Mouse (Mus musculus): ENCODE results near the gene Tnrc6a. TPM values are rescaled to one million over a fixed set of nuclear protein-coding genes. Genes with fewer than 3 reads are reported as not detected.

Gene Tnrc6a
- polyA plus RNA-seq, 1 experiment from 2014 or later = 47.1 TPM

DNA sequence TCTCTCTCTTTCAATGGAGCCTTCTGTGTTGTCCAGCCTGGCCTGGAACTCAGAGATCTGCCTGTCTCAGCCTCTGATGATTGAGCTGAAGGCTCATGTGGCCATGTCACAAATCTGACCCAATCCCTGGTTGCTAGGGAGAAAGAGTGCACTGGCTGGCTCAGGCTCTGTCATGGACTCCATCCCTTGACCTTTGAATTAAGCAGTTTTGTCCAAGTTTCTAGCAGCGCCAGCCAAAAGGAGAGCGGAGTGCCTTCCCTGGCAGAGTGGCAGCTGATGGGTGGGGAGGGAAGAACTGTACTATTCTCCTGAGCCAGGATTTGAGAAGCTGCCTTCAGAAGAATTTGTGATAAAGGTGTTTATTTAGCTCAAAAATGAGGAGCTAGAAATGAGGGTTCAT is 17.4 kb upstream of the Tnrc6a start:
- no peaks in the 10 kb centered on the region for H3K9me3 ChIP-seq
- H3K4me1 ChIP-seq (replicated peaks) = peaks cover 5% of the 10 kb centered on the region
- H3K27me3 ChIP-seq = no peaks in the 10 kb centered on the region
- no peak overlapping the region for H3K27ac ChIP-seq (replicated peaks)
- ATAC-seq (ENCODE audit: low read depth) = no peak
- WGBS = 91% methylated on average over 2 of the region's 2 CpGs
- no peaks in the 10 kb centered on the region for H3K36me3 ChIP-seq
- no peak overlapping the region for H3K4me3 ChIP-seq
- H3K9ac ChIP-seq = no peak overlapping the region
- no peak overlapping the region for H3K4me2 ChIP-seq

- Histone ChIP-seq H3K36me3 (no peaks in the 10 kb centered on the region), H3K4me1 (replicated peaks) (peaks cover 5% of the 10 kb centered on the region)
- ATAC-seq (ENCODE audit: low read depth) = no peak
Observed at GRCm38 (mm10) chr7:123108058-123109055, 15.3 kb upstream of the Tnrc6a start.

DNA sequence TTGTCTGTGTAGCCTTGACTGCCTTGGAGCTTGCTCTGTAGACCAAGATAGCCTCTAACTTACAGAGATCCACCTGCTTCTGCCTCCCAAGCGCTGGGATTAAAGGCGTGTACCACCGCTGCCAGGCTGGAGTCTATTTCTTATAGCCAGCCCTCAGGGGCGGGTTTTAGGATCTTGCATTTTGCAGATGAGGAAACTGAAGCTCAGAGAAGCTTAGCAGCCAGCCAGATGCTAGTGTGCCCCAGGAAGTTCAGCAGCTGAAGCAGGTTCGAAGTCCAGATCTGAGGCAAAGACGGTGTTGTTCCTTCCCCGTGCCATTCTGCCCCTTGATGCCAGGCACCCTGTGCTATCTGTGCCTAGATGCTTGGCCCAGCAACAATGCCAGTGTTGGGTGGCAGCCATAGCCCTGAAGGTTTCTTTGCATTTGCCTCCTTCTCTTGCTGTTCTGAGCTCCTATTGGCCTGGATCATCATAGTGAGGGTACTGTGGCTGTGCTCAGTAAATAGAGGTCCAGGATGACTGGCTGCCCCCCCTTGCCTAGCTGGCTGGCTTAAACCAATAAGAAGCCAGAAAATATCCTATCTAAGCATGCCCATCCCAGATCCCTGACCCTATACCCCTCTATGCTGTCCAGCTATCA is 14.2 kb upstream of the Tnrc6a start:
- H3K9me3 ChIP-seq = no peaks in the 10 kb centered on the region
- no peak overlapping the region for H3K9ac ChIP-seq
- H3K4me3 ChIP-seq = no peak overlapping the region
- WGBS = 92% methylated on average over 7 of the region's 7 CpGs
- H3K4me1 ChIP-seq (replicated peaks) = peaks cover 5% of the 10 kb centered on the region
- no peaks in the 10 kb centered on the region for H3K27me3 ChIP-seq
- ATAC-seq (ENCODE audit: low read depth) = no peak
- no peak overlapping the region for H3K4me2 ChIP-seq
- no peaks in the 10 kb centered on the region for H3K36me3 ChIP-seq
- no peak overlapping the region for H3K27ac ChIP-seq (replicated peaks)

More at GRCm38 (mm10) chr7:123108058-123109055, 15.3 kb upstream of the Tnrc6a start:
- H3K4me3 ChIP-seq = no peak overlapping the region
- no peak overlapping the region for H3K9ac ChIP-seq
- H3K27me3 ChIP-seq = no peaks in the 10 kb centered on the region
- H3K27ac ChIP-seq (replicated peaks) = no peak overlapping the region
- H3K4me2 ChIP-seq = no peak overlapping the region
- H3K9me3 ChIP-seq = no peaks in the 10 kb centered on the region
- 64% methylated on average over 13 of the region's 13 CpGs for WGBS

DNA sequence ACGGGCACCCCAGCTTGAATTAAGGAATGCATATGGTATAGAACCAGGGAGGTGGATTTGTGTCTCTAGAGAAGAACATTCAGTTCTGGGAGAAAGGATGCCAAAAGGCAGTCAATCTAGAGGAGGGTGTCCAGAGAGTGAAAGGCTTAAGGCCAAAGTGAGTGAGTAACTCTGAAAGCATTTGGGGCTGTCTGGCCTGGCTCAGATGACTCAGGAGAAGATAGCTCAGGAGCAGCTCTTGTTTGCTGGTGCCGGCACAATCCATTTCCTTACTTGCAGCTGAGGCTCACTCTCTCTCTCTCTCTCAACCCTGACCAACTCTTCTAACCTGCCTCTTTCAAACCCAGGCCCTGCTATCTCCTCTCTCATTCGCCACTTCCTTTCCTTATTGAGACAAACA is 13.6 kb upstream of the Tnrc6a start:
- ATAC-seq (ENCODE audit: low read depth) = no peak
- Histone ChIP-seq H3K27me3 (no peaks in the 10 kb centered on the region), H3K9me3 (no peaks in the 10 kb centered on the region), H3K4me2 (no peak overlapping the region), H3K4me1 (replicated peaks) (peaks cover 5% of the 10 kb centered on the region), H3K4me3 (no peak overlapping the region), H3K27ac (replicated peaks) (no peak overlapping the region), H3K36me3 (no peaks in the 10 kb centered on the region), H3K9ac (no peak overlapping the region)
- 76% methylated on average over 3 of the region's 3 CpGs for WGBS

DNA sequence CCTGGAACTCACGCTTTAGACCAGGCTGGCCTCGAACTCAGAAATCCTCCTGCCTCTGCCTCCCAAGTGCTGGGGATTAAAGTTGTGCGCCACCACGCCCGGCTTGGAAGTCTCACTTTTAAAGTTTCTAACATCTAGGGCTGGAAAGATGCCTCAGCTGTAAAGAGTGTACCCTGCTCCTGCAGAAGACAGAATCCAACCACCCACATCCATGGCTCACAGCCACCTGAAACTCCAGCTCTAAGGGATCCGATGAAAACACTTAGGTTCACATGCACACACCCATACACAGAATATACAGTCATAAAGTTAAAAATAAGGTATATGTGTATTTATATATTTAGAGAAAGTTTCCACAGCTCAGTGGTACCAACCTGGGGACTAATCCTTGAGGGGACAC is 10.1 kb upstream of the Tnrc6a start:
- no peak for ATAC-seq (ENCODE audit: low read depth)
- Histone ChIP-seq H3K9me3 (no peaks in the 10 kb centered on the region), H3K27ac (replicated peaks) (no peak overlapping the region), H3K4me1 (replicated peaks) (peaks cover 2% of the 10 kb centered on the region; the same call in 1 of the 2 replicates), H3K9ac (no peak overlapping the region), H3K4me3 (no peak overlapping the region), H3K36me3 (no peaks in the 10 kb centered on the region), H3K27me3 (no peaks in the 10 kb centered on the region), H3K4me2 (no peak overlapping the region)
- WGBS = 92% methylated on average over 6 of the region's 6 CpGs

DNA sequence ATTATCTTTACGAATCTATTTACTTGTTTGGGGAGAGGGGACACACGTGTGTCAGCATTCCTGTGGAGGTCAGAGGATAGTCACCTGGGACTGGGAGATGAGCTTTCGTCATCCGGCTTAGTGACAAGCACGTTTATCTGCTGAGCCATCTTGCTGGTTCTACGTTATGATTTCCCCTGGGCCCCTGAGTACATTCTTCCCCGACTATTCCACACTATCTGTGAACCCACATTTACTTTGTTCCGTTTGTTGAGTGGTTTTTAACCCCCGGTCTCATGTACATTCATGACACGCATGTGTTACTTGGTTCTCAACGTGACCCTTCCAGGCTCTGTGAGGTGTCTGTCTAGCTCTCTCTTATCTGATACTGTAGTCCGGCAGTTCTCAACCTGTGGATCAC is 6.9 kb upstream of the Tnrc6a start:
- Histone ChIP-seq H3K4me1 (replicated peaks) (no peaks in the 10 kb centered on the region), H3K9ac (no peak overlapping the region), H3K4me3 (no peak overlapping the region), H3K9me3 (no peaks in the 10 kb centered on the region), H3K4me2 (no peak overlapping the region), H3K27me3 (no peaks in the 10 kb centered on the region), H3K36me3 (no peaks in the 10 kb centered on the region), H3K27ac (replicated peaks) (no peak overlapping the region)
- 85% methylated on average over 12 of the region's 12 CpGs for WGBS
- ATAC-seq (ENCODE audit: low read depth) = no peak

GRCm38 (mm10) chr7:123117209-123117608 is 6.5 kb upstream of the Tnrc6a start:
- H3K27ac ChIP-seq (replicated peaks) = no peak overlapping the region
- no peaks in the 10 kb centered on the region for H3K27me3 ChIP-seq
- no peak overlapping the region for H3K9ac ChIP-seq
- H3K36me3 ChIP-seq = no peaks in the 10 kb centered on the region
- H3K4me2 ChIP-seq = no peak overlapping the region
- no peaks in the 10 kb centered on the region for H3K4me1 ChIP-seq (replicated peaks)
- WGBS = 91% methylated on average over 4 of the region's 4 CpGs
- no peaks in the 10 kb centered on the region for H3K9me3 ChIP-seq
- H3K4me3 ChIP-seq = no peak overlapping the region
- no peak for ATAC-seq (ENCODE audit: low read depth)

GRCm38 (mm10) chr7:123120516-123120915 is 3.2 kb upstream of the Tnrc6a start:
- no peak for ATAC-seq (ENCODE audit: low read depth)
- no peaks in the 10 kb centered on the region for H3K27me3 ChIP-seq
- H3K4me3 ChIP-seq = no peak overlapping the region
- H3K4me2 ChIP-seq = no peak overlapping the region
- H3K9ac ChIP-seq = no peak overlapping the region
- WGBS = 87% methylated on average over 7 of the region's 7 CpGs
- H3K36me3 ChIP-seq = no peaks in the 10 kb centered on the region
- H3K9me3 ChIP-seq = no peaks in the 10 kb centered on the region
- H3K4me1 ChIP-seq (replicated peaks) = peaks cover 11% of the 10 kb centered on the region
- H3K27ac ChIP-seq (replicated peaks) = no peak overlapping the region

DNA sequence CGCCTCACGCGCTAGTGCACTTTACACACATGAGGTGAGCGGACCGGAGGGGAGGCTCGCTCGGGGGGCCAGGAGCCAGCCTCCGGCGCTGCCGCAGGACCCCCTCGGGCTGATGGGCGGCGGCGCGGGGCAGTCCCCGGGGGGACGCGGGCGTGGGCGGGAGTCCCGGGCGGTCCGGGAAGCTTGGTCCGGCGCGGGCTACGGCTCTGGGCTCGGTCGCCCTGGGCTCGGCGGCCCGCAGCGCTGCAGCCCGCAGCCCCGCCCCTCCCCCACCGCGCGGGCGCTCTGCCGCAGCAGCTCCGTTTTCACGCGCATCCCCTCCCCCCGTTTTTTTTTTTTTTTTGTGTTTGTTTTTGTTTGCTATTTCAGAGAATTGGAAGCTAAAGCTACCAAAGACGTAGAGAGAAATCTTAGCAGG is 623 bp downstream of the Tnrc6a start:
- Histone ChIP-seq H3K36me3 (peaks cover 7% of the 10 kb centered on the region; the same call in 1 of the 2 replicates), H3K4me3 (peak overlapping the region; percentile 88), H3K9ac (peak overlapping the region; percentile 98), H3K27ac (replicated peaks) (peak overlapping the region; percentile 98), H3K27me3 (no peaks in the 10 kb centered on the region), H3K4me2 (peak overlapping the region; percentile 69), H3K9me3 (no peaks in the 10 kb centered on the region), H3K4me1 (replicated peaks) (peaks cover 43% of the 10 kb centered on the region)
- ATAC-seq (ENCODE audit: low read depth) = peak; percentile 81
- under 1% methylated on average over 41 of the region's 45 CpGs for WGBS

DNA sequence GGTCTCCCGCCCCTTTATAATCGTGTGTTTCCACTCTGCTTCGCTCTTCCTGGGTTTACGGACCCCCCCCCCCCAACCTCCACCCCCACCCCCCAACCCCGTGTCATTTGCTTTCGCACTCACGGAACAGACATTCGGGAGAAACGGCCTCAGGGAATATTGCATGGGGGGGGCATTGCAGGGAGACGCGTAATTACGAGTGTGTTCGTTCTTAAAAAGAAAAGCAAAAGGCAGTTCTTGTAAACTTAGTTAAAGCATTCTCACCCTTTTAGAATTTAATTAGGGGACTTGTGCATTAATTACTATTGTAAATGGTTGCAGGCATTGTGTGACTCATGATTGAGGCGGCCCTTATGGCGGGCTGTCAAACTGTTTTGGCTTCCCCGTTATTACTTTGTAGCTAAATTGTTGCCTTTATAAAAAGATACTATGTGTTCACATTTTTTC is 1.1 kb downstream of the Tnrc6a start:
- Histone ChIP-seq H3K4me3 (peak overlapping the region; percentile 88), H3K27ac (replicated peaks) (peak overlapping the region; percentile 98), H3K9me3 (no peaks in the 10 kb centered on the region), H3K27me3 (no peaks in the 10 kb centered on the region), H3K36me3 (peaks cover 7% of the 10 kb centered on the region; the same call in 1 of the 2 replicates), H3K4me1 (replicated peaks) (peaks cover 46% of the 10 kb centered on the region), H3K4me2 (peak overlapping the region; percentile 69), H3K9ac (peak overlapping the region; percentile 98)
- under 1% methylated on average over 16 of the region's 16 CpGs for WGBS
- ATAC-seq (ENCODE audit: low read depth) = 0 out of 2 replicates have a peak, but pooled peaks have one; percentile 13

- peaks cover 7% of the 10 kb centered on the region; the same call in 1 of the 2 replicates for H3K36me3 ChIP-seq
Observed at GRCm38 (mm10) chr7:123126056-123126455, 2.4 kb downstream of the Tnrc6a start.

GRCm38 (mm10) chr7:123127301-123127700 is 3.6 kb downstream of the Tnrc6a start:
- Histone ChIP-seq H3K4me2 (no peak overlapping the region), H3K9me3 (no peaks in the 10 kb centered on the region), H3K9ac (no peak overlapping the region), H3K27me3 (no peaks in the 10 kb centered on the region), H3K27ac (replicated peaks) (no peak overlapping the region), H3K4me1 (replicated peaks) (peaks cover 68% of the 10 kb centered on the region), H3K36me3 (peaks cover 7% of the 10 kb centered on the region; the same call in 1 of the 2 replicates), H3K4me3 (no peak overlapping the region)
- 76% methylated on average over 1 of the region's 1 CpGs for WGBS
- no peak for ATAC-seq (ENCODE audit: low read depth)

More at GRCm38 (mm10) chr7:123126056-123126455, 2.4 kb downstream of the Tnrc6a start:
- Histone ChIP-seq H3K4me1 (replicated peaks) (peaks cover 59% of the 10 kb centered on the region), H3K27ac (replicated peaks) (no peak overlapping the region), H3K9me3 (no peaks in the 10 kb centered on the region), H3K9ac (no peak overlapping the region), H3K4me2 (no peak overlapping the region), H3K27me3 (no peaks in the 10 kb centered on the region), H3K4me3 (no peak overlapping the region)
- WGBS = 75% methylated on average over 4 of the region's 4 CpGs
- no peak for ATAC-seq (ENCODE audit: low read depth)

All from neural tube, embryonic 13.5 days (tissue).